Mouse (Mus musculus): Measurements from ENCODE around the gene Hrasls5. TPM values are rescaled to one million over a fixed set of nuclear protein-coding genes. Genes with fewer than 3 reads are reported as not detected.

Gene Hrasls5
- polyA plus RNA-seq, 1 experiment, result 1.7 TPM

GRCm38 (mm10) chr19:7569650-7570049 is 42.7 kb upstream of the Hrasls5 start:
- DNase-seq, result no peak
- Histone ChIP-seq H3K4me3 (ENCODE audit: control insufficient read depth, insufficient read depth, low read length) (no peak overlapping the region), H3K27ac (ENCODE audit: control insufficient read depth, insufficient read depth, low read length) (no peak overlapping the region), H3K36me3 (ENCODE audit: control insufficient read depth, insufficient read depth, low read length) (no peaks in the 10 kb centered on the region), H3K27me3 (ENCODE audit: control insufficient read depth, insufficient read depth, low read length) (no peaks in the 10 kb centered on the region), H3K4me1 (replicated peaks; ENCODE audit: control insufficient read depth, insufficient read depth, low read length) (no peaks in the 10 kb centered on the region)
- 52% methylated on average over 5 of the region's 5 CpGs for WGBS
- no peak for TF ChIP-seq POLR2A (IDR thresholded peaks at IDR 0.05; ENCODE audit: control insufficient read depth, extremely low read depth, insufficient read depth, low read length, poor library complexity)
- TF ChIP-seq CTCF (IDR thresholded peaks at IDR 0.05; ENCODE audit: borderline replicate concordance, control insufficient read depth, extremely low read depth, insufficient read depth, low read length, poor library complexity), result no peak

DNA sequence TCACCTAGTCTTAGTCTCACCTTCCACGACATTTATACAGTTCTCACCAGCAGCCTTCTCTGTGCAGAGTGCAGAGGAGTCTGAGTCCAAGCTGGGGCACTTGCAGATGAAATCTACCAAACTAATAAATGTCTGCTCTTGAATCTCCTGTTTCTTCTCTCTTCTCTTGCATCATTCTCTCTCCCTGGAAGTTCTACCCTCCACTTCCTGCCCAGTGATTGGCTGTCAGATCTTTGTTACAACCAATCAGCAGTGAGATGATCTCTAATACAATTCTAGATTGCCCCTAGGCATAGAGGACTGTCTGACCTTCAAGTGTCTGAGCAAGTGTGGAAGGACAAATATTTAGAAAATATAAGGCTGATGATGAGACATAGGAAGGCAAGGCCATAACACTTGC is 36.2 kb upstream of the Hrasls5 start:
- H3K27me3 ChIP-seq (ENCODE audit: control insufficient read depth, insufficient read depth, low read length), result no peaks in the 10 kb centered on the region
- no peak for TF ChIP-seq CTCF (IDR thresholded peaks at IDR 0.05; ENCODE audit: borderline replicate concordance, control insufficient read depth, extremely low read depth, insufficient read depth, low read length, poor library complexity)
- no peak for TF ChIP-seq POLR2A (IDR thresholded peaks at IDR 0.05; ENCODE audit: control insufficient read depth, extremely low read depth, insufficient read depth, low read length, poor library complexity)
- H3K36me3 ChIP-seq (ENCODE audit: control insufficient read depth, insufficient read depth, low read length), result no peaks in the 10 kb centered on the region
- H3K4me1 ChIP-seq (replicated peaks; ENCODE audit: control insufficient read depth, insufficient read depth, low read length), result no peaks in the 10 kb centered on the region
- no peak overlapping the region for H3K27ac ChIP-seq (ENCODE audit: control insufficient read depth, insufficient read depth, low read length)
- H3K4me3 ChIP-seq (ENCODE audit: control insufficient read depth, insufficient read depth, low read length), result no peak overlapping the region
- WGBS, result 94% methylated on average over 1 of the region's 1 CpGs
- DNase-seq, result no peak

GRCm38 (mm10) chr19:7577710-7578109 is 34.6 kb upstream of the Hrasls5 start:
- WGBS, result 94% methylated on average over 3 of the region's 3 CpGs
- Histone ChIP-seq H3K27me3 (ENCODE audit: control insufficient read depth, insufficient read depth, low read length) (no peaks in the 10 kb centered on the region), H3K36me3 (ENCODE audit: control insufficient read depth, insufficient read depth, low read length) (no peaks in the 10 kb centered on the region), H3K27ac (ENCODE audit: control insufficient read depth, insufficient read depth, low read length) (no peak overlapping the region), H3K4me1 (replicated peaks; ENCODE audit: control insufficient read depth, insufficient read depth, low read length) (no peaks in the 10 kb centered on the region), H3K4me3 (ENCODE audit: control insufficient read depth, insufficient read depth, low read length) (no peak overlapping the region)
- no peak for DNase-seq
- TF ChIP-seq CTCF (IDR thresholded peaks at IDR 0.05; ENCODE audit: borderline replicate concordance, control insufficient read depth, extremely low read depth, insufficient read depth, low read length, poor library complexity) (no peak), POLR2A (IDR thresholded peaks at IDR 0.05; ENCODE audit: control insufficient read depth, extremely low read depth, insufficient read depth, low read length, poor library complexity) (no peak)

GRCm38 (mm10) chr19:7581042-7581441 is 31.3 kb upstream of the Hrasls5 start:
- no peak overlapping the region for H3K4me3 ChIP-seq (ENCODE audit: control insufficient read depth, insufficient read depth, low read length)
- H3K4me1 ChIP-seq (replicated peaks; ENCODE audit: control insufficient read depth, insufficient read depth, low read length), result no peaks in the 10 kb centered on the region
- TF ChIP-seq CTCF (IDR thresholded peaks at IDR 0.05; ENCODE audit: borderline replicate concordance, control insufficient read depth, extremely low read depth, insufficient read depth, low read length, poor library complexity) (no peak), POLR2A (IDR thresholded peaks at IDR 0.05; ENCODE audit: control insufficient read depth, extremely low read depth, insufficient read depth, low read length, poor library complexity) (no peak)
- H3K27me3 ChIP-seq (ENCODE audit: control insufficient read depth, insufficient read depth, low read length), result no peaks in the 10 kb centered on the region
- no peaks in the 10 kb centered on the region for H3K36me3 ChIP-seq (ENCODE audit: control insufficient read depth, insufficient read depth, low read length)
- no peak for DNase-seq
- H3K27ac ChIP-seq (ENCODE audit: control insufficient read depth, insufficient read depth, low read length), result no peak overlapping the region
- WGBS, result 39% methylated on average over 5 of the region's 5 CpGs

DNA sequence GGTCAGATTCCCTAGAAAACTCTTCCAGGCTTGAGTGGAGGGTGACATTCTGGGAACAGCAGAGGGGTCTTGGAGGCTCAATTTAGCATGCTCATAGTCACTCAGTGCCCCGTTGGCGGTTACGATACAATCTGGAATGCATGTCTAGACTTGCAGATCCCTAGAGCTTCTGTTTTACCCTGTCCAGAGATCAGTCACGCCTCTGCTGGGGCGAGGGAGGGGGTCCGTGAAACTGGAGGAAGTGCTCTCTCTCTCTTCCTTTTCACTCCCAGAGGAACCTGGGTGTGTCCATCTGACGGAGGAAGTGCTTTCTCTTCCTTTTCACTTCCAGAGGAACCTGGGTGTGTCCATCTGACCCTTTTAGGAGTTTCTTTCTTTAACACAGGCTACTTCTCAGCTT is 29.2 kb upstream of the Hrasls5 start:
- H3K36me3 ChIP-seq (ENCODE audit: control insufficient read depth, insufficient read depth, low read length), result no peaks in the 10 kb centered on the region
- TF ChIP-seq CTCF (IDR thresholded peaks at IDR 0.05; ENCODE audit: borderline replicate concordance, control insufficient read depth, extremely low read depth, insufficient read depth, low read length, poor library complexity) (no peak), POLR2A (IDR thresholded peaks at IDR 0.05; ENCODE audit: control insufficient read depth, extremely low read depth, insufficient read depth, low read length, poor library complexity) (no peak)
- no peak overlapping the region for H3K4me3 ChIP-seq (ENCODE audit: control insufficient read depth, insufficient read depth, low read length)
- no peak overlapping the region for H3K27ac ChIP-seq (ENCODE audit: control insufficient read depth, insufficient read depth, low read length)
- H3K27me3 ChIP-seq (ENCODE audit: control insufficient read depth, insufficient read depth, low read length), result no peaks in the 10 kb centered on the region
- DNase-seq, result no peak
- no peaks in the 10 kb centered on the region for H3K4me1 ChIP-seq (replicated peaks; ENCODE audit: control insufficient read depth, insufficient read depth, low read length)
- WGBS, result 86% methylated on average over 7 of the region's 7 CpGs

DNA sequence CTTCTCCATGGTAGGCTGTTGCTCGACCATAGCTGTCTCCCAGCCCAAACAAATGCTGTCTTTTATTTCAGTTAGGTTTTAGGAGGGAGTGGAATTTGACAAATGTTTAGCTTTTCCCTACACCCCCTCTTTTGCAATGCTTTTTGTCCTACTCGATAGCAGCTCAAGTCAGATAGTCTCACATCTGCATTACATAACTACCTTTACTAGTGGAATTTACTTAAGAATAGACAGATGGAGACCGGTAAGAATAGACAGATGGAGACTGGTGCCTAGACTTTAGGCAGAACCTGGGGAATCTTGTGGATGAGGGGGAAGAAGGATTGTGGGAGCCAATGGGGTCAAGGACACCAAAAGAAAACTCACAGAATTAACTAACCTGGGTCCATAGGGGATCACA is 28.7 kb upstream of the Hrasls5 start:
- Histone ChIP-seq H3K36me3 (ENCODE audit: control insufficient read depth, insufficient read depth, low read length) (no peaks in the 10 kb centered on the region), H3K4me3 (ENCODE audit: control insufficient read depth, insufficient read depth, low read length) (no peak overlapping the region), H3K27me3 (ENCODE audit: control insufficient read depth, insufficient read depth, low read length) (no peaks in the 10 kb centered on the region), H3K4me1 (replicated peaks; ENCODE audit: control insufficient read depth, insufficient read depth, low read length) (no peaks in the 10 kb centered on the region), H3K27ac (ENCODE audit: control insufficient read depth, insufficient read depth, low read length) (no peak overlapping the region)
- 93% methylated on average over 3 of the region's 3 CpGs for WGBS
- TF ChIP-seq POLR2A (IDR thresholded peaks at IDR 0.05; ENCODE audit: control insufficient read depth, extremely low read depth, insufficient read depth, low read length, poor library complexity) (no peak), CTCF (IDR thresholded peaks at IDR 0.05; ENCODE audit: borderline replicate concordance, control insufficient read depth, extremely low read depth, insufficient read depth, low read length, poor library complexity) (no peak)
- DNase-seq, result no peak

DNA sequence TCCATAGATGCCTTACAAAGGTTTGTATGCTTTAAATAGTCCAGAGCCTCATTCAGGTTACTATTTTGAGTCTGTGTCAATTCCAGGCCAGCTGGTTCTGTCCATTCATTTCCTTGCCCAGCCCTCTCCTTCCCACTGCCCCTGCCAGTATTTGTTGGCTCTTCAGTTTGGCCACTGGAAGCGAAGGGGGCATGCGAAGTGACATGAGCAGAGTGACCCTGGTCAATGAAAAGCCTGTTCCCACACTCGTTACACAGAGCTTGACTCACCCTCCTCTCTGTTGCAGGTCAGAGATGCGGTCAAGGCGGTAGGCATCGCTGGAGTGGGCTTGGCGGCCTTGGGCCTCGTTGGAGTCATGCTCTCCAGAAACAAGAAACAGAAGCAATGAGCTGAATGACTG is 27.1 kb upstream of the Hrasls5 start:
- H3K27me3 ChIP-seq (ENCODE audit: control insufficient read depth, insufficient read depth, low read length), result no peaks in the 10 kb centered on the region
- TF ChIP-seq POLR2A (IDR thresholded peaks at IDR 0.05; ENCODE audit: control insufficient read depth, extremely low read depth, insufficient read depth, low read length, poor library complexity) (no peak), CTCF (IDR thresholded peaks at IDR 0.05; ENCODE audit: borderline replicate concordance, control insufficient read depth, extremely low read depth, insufficient read depth, low read length, poor library complexity) (no peak)
- no peaks in the 10 kb centered on the region for H3K4me1 ChIP-seq (replicated peaks; ENCODE audit: control insufficient read depth, insufficient read depth, low read length)
- H3K4me3 ChIP-seq (ENCODE audit: control insufficient read depth, insufficient read depth, low read length), result no peak overlapping the region
- no peaks in the 10 kb centered on the region for H3K36me3 ChIP-seq (ENCODE audit: control insufficient read depth, insufficient read depth, low read length)
- no peak overlapping the region for H3K27ac ChIP-seq (ENCODE audit: control insufficient read depth, insufficient read depth, low read length)
- WGBS, result 93% methylated on average over 8 of the region's 8 CpGs
- DNase-seq, result no peak
